Mouse (Mus musculus) naive thymus-derived CD4-positive, alpha-beta T cell, adult 2 months (primary cell): Measurements from ENCODE around the gene Vmn1r48.
"Not testable (repeated sequence)": the region's sequence is repeated elsewhere in the genome, so short reads cannot be mapped to it uniquely, and the experiment has no call there.

Experiments used
- DNase-seq: peaks from one replicate; pipeline ENCODE4 v3.0.0-alpha.2; 2011; ENCODE audit warnings: low read depth

Gene Vmn1r48

DNA sequence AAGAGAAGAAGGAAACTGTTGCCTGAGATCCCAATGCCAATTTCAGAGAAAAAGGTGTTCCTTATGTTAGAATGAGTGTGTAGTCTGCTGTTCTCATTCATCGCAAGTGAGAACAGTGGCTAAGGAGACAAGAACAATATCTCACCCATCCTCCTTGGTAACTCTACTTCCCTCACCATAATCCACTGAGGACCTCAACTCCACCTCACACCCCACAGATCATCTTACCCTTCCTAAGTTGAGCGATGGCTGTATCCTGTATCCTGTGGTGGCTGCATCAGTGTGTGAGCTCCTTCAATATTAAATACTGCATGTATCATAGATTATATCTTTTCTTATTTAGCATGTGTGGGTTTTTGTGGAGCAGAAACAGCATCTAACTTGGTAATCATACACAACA lies at the start of gene Vmn1r48:
Vmn1r48 (minus strand) TSS at position 101 of the 400 bp plus-strand sequence.
- DNase-seq = not testable (repeated sequence)

- DNase-seq = no peak
Measured at GRCm38 (mm10) chr6:90078406-90078805, 41.8 kb upstream of the Vmn1r48 start, which contains the start of gene Vmn1r49. Gene Vmn1r49 (minus strand): TSS chr6:90078506.

DNA sequence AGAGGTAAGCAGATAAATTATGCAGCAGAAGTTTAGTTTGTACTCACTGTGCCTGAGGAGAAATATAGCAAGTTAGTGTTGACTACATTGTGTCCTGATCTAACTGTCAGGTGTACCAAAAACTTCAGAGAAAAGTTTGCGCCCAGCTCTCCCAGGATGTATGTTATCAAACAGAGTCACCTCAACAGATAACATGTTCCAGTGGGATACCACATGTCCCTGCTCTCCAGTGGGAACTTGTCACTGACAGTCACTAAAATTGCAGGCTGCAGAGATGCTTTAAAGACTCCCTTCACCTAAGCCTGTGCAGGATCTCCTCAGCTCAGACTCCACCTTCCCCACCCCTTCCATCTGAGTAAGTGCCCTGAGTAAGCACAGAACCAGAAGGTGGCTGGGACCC lies 20.8 kb downstream of the Vmn1r48 start, which contains the start of gene Vmn1r47:
Vmn1r47 (plus strand) TSS at position 301 of the 400 bp plus-strand sequence.
- DNase-seq = not testable (repeated sequence)

DNA sequence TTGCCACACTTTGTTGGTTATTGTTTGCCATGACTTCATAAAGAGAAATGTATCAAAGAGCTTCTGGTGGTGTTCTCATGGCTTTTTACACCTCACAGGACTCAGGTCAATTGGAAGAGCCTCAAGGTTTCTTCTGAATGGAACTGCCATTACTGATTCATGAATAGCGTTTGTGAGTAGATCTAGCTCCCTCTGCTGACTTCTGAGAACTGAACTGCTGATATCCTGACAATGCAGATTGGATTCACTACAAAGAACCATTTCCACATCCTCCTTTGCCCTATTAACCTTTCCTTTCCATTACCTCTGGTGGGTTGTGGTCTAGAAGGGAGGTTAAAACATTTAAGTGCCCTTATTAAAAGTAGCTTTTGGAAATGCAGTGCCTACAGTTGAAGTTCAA lies 50.7 kb downstream of the Vmn1r48 start:
- no peak for DNase-seq
